Mouse (Mus musculus): ENCODE data around the gene Mettl8.

Mettl8 gene

GRCm38 (mm10) chr2:70929714-70930113 is 125.7 kb downstream of the Mettl8 start:
- DNase-seq (ENCODE audit: low spot score): no peak

GRCm38 (mm10) chr2:70924049-70924448 is 131.3 kb downstream of the Mettl8 start:
- DNase-seq (ENCODE audit: low spot score): no peak

- DNase-seq (ENCODE audit: low spot score): no peak
These were observed 132.6 kb downstream of the Mettl8 start for GRCm38 (mm10) chr2:70922814-70923213.

DNA sequence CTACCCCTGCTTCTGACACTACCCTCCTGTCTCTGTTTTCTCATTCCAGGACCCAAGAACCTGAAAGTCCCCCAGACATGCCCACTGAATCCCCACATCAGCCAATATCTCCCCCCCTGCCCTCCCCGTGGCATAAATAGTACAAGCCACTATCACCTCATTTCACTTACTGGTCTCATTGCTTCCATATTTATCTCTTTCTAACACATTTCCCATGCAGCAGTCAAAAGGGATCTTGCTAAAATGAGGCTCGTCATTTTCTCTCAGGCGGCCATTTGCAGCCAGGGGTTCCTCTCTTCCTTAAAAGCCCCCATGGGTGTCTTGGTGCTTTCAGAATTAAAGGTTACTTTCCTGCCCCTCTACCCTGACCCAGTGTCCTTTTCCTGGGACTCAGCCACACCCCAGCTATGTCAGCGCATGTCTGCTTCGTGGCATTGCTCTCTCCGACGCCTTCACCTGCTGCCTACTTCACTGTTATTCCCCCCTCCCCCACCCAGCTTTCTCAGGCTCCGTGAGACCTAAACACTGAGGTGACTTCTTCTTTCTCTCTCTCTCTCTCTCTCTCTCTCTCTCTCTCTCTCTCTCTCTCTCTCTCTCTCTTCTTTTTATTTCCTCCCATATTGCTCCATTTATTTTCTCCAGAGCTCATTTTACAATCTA is 134.3 kb downstream of the Mettl8 start:
- no peak for DNase-seq (ENCODE audit: low spot score)

DNA sequence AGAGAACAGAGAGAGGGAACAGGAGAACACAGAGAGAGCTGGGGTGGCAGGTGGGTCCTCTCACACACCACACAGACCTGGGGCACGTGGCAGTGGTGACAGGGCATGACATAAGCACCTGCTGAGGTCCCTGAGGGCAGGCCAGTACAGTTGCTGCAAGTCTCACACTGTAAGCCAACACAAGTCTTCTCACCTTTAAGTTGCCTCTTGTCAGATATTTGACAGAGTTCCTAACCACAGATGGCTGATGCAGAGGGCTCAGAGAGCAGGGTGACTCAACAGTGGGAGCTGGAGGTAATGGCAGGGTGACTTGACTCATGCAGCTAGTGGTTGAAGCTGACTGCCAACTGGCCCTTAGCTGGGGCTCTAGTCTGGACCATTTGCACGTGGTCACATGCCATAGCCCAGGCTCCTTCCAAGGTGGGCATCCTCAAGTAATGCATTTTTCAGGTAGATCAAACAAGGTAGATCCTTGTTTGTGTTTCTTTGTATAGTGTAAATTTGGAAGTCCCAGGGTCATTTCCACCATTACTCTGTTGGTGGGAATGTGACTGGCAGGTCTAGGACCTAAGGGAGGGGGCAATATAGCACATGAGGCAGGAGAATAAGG is 135.4 kb downstream of the Mettl8 start:
- DNase-seq (ENCODE audit: low spot score): peak; percentile 17

GRCm38 (mm10) chr2:70918516-70918915 is 136.9 kb downstream of the Mettl8 start:
- no peak for DNase-seq (ENCODE audit: low spot score)
